In the genomic region with DNA sequence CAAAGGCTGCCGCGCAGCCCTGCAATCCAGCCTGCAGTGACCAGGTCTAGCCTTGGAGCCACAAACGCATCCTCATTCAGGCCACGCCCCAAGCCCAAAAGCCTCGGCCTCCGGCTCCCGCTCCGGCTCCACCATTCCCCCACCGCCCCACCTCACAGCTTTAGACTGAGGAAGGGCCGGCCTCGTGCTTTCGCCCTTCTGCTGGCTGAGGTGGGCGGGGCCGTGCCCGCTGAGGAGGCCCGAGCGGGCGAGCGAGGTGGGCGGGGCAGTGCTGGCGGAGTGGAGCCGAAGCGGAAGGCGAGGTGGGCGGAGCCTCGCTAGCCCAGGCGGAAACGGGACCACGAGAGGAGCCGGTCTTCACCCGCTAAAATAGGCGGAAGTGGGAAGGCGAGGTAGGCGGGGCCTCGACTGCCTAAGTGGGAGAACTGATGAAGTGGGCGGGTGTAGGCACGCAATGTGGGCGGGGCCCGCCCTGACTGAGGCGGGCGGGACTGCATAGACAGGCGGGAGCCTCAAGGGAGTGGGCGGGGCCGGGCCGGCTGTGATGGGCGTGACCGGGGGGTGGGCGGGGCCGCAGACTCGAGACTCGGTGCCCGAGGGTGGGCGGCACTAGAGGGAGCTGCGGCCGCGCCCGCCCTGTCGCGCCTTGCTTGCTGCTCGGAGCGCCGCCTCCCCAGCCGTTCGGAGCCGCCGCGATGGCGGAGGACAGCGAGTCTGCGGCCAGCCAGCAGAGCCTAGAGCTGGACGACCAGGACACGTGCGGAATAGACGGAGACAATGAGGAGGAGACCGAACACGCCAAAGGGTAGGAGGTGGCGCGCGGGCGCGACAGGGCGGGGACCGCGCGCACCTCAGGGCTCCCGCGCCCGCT, we compare ENCODE assay signal across 7 mouse cellular contexts. TPM values are rescaled to one million over a fixed set of nuclear protein-coding genes. Genes with fewer than 3 reads are reported as not detected.
DNase-seq lines count a peak whose midpoint lies in the region; ATAC-seq lines count a peak whose summit lies in the region.

TSS of gene Nmt2 (plus strand) at position 611 of the 871 bp plus-strand sequence.

- H3K27me3 ChIP-seq in embryonic facial prominence, embryonic 12.5 days, result no peaks in the 10 kb centered on the region
- H3K27me3 ChIP-seq in limb, embryonic 11.5 days (ENCODE audit: control insufficient read depth, insufficient read depth, low read length), result no peaks in the 10 kb centered on the region
- no peaks in the 10 kb centered on the region for H3K27me3 ChIP-seq in midbrain, embryonic 14.5 days (ENCODE audit: control insufficient read depth, insufficient read depth, low read length)

- peak within 1 kb of the TSS; percentile 91 for H3K27ac ChIP-seq in embryonic facial prominence, embryonic 12.5 days
- H3K27ac ChIP-seq in limb, embryonic 11.5 days (replicated peaks; ENCODE audit: low read depth, low read length), result peak within 1 kb of the TSS; percentile 50; the same call in 1 of the 2 replicates
- H3K27ac ChIP-seq in midbrain, embryonic 14.5 days (replicated peaks; ENCODE audit: low read depth, low read length), result peak within 1 kb of the TSS; percentile 94

- peak; percentile 97 for ATAC-seq in embryonic facial prominence, embryonic 12.5 days (ENCODE audit: insufficient number of reproducible peaks, insufficient read depth, low FRiP score, low TSS enrichment)
- peak; percentile 98 for ATAC-seq in limb, embryonic 11.5 days (ENCODE audit: insufficient number of reproducible peaks, low FRiP score, low TSS enrichment, low read depth)
- peak; percentile 98 for ATAC-seq in midbrain, embryonic 14.5 days (ENCODE audit: low FRiP score, low TSS enrichment)

- peak within 1 kb of the TSS; percentile 74 for H3K4me2 ChIP-seq in embryonic facial prominence, embryonic 12.5 days (replicated peaks)
- H3K4me2 ChIP-seq in limb, embryonic 11.5 days (ENCODE audit: low read depth, severe bottlenecking), result peak within 1 kb of the TSS; percentile 57
- H3K4me2 ChIP-seq in midbrain, embryonic 14.5 days (ENCODE audit: low read length), result peak within 1 kb of the TSS; percentile 75

- WGBS in embryonic facial prominence, embryonic 12.5 days, result under 1% methylated on average over 87 of the region's 88 CpGs
- WGBS in limb, embryonic 11.5 days, result under 1% methylated on average over 85 of the region's 88 CpGs
- under 1% methylated on average over 86 of the region's 88 CpGs for WGBS in midbrain, embryonic 14.5 days

- H3K36me3 ChIP-seq in embryonic facial prominence, embryonic 12.5 days, result no peaks in the 10 kb centered on the region
- no peaks in the 10 kb centered on the region for H3K36me3 ChIP-seq in limb, embryonic 11.5 days (ENCODE audit: control insufficient read depth, insufficient read depth, low read length)
- no peaks in the 10 kb centered on the region for H3K36me3 ChIP-seq in midbrain, embryonic 14.5 days (ENCODE audit: control insufficient read depth, insufficient read depth, low read length)

- H3K9ac ChIP-seq in embryonic facial prominence, embryonic 12.5 days, result peak within 1 kb of the TSS; percentile 74
- H3K9ac ChIP-seq in limb, embryonic 11.5 days (ENCODE audit: low read length), result peak within 1 kb of the TSS; percentile 71
- H3K9ac ChIP-seq in midbrain, embryonic 14.5 days (replicated peaks; ENCODE audit: low read length), result peak within 1 kb of the TSS; percentile 82

- peak within 1 kb of the TSS; percentile 79 for H3K4me3 ChIP-seq in embryonic facial prominence, embryonic 12.5 days
- H3K4me3 ChIP-seq in limb, embryonic 11.5 days (ENCODE audit: low read depth, low read length), result peak within 1 kb of the TSS; percentile 81
- peak within 1 kb of the TSS; percentile 68 for H3K4me3 ChIP-seq in midbrain, embryonic 14.5 days (replicated peaks; ENCODE audit: low read depth, low read length)

- H3K9me3 ChIP-seq in embryonic facial prominence, embryonic 12.5 days, result no peaks in the 10 kb centered on the region
- H3K9me3 ChIP-seq in limb, embryonic 11.5 days (ENCODE audit: control insufficient read depth, low read length), result no peaks in the 10 kb centered on the region
- H3K9me3 ChIP-seq in midbrain, embryonic 14.5 days (ENCODE audit: control insufficient read depth, low read length), result no peaks in the 10 kb centered on the region

- DNase-seq in adrenal gland, postnatal 25 days, result peak; percentile 99
- DNase-seq in heart, adult 11 months, result peak; percentile 100
- DNase-seq in kidney, adult 18-20 months, result peak; percentile 100
- peak; percentile 99 for DNase-seq in limb, embryonic 11.5 days (ENCODE audit: low spot score)
- peak; percentile 100 for DNase-seq in midbrain, embryonic 14.5 days
- peak; percentile 99 to 100 for DNase-seq in spleen, adult 18-20 months

- H3K4me1 ChIP-seq in embryonic facial prominence, embryonic 12.5 days, result peaks cover 11% of the 10 kb centered on the region
- H3K4me1 ChIP-seq in limb, embryonic 11.5 days (ENCODE audit: control insufficient read depth, insufficient read depth, low read length), result peaks cover 4% of the 10 kb centered on the region; the same call in 1 of the 2 replicates
- peaks cover 13% of the 10 kb centered on the region for H3K4me1 ChIP-seq in midbrain, embryonic 14.5 days (ENCODE audit: control insufficient read depth, insufficient read depth, low read length)

RNA-seq across cellular contexts. Expression of gene Nmt2, which starts in this region (rescaled TPM):
- total RNA-seq in adrenal gland, postnatal 25 days (2021), result 71.5 and 103 TPM in 2 replicates
- 44.0 and 45.1 TPM in 2 replicates for polyA plus RNA-seq in embryonic facial prominence, embryonic 12.5 days (2016; fragmentation: Nextera tagmentation; extraction: Ambion mirVana)
- polyA plus RNA-seq in limb, embryonic 11.5 days (2014; fragmentation: Nextera tagmentation; extraction: Ambion mirVana), result 35.1 and 35.5 TPM in 2 replicates
- 112 and 120 TPM in 2 replicates for polyA plus RNA-seq in midbrain, embryonic 14.5 days (2014; fragmentation: Nextera tagmentation; extraction: Ambion mirVana)

Comparison
In these comparisons a context has a peak if more than half of its experiments do, and no peak if none do; other contexts are left out.
1. Peak in every context shown above with its lines: DNase-seq, ATAC-seq, H3K4me3 ChIP-seq and H3K27ac ChIP-seq.